Mouse (Mus musculus): ENCODE results near the gene Tmtc1. TPM values are rescaled to one million over a fixed set of nuclear protein-coding genes. Genes with fewer than 3 reads are reported as not detected.

Tmtc1 gene
- 1.3 and 2.9 TPM in 2 replicates for polyA plus RNA-seq (2015; fragmentation: Nextera tagmentation; extraction: Ambion mirVana)

DNA sequence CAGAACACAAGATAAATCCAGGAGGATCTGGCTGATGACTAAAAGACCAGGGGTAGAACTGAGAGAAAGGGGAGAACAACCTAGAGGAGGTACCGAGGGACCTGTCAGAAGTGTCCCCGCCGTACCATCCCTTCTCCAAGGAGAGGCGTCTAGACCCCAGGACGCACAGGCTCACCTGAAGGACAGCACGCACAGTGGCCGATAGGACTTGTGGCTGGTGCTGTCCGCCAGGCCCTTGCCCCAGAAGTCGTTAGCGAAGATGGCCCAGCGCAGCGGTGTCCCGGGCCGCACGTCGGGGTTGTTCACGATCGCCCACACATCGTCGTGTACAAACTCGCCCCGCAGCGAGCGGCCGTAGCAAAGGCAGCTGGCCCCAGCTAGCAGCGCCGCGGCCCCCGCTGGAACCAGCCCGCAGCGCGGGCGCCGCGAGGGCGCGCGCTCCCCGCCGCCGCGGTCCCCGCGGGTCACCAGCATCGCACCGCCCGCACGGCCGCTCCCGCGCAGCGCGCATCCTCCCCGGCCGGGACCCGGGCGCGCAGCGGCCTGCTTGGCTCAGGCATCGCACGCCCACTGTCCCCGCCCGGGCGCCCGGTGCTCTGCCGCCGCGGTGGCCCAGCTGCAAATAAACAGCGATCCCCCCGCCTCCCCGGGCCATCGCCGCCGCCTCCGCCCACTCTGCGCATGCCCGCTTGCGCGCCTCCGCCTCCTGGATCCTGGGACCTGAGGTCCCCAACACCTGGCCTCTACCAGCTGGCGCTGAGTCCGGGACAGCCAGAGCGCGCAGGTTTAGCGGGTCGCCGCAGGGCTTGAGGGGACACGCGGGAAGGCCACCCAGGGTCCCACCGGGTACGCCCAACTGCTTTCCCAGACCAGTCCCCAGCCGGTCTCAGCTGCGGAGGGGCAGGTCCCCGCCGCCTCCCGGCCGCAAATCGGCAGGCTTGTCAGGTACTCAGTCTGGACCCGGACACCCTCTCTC, at the start of gene Tmtc1:
Gene Tmtc1 (minus strand): TSS at position 664 of the 976 bp plus-strand sequence.
- under 1% methylated on average over 99 of the region's 99 CpGs for WGBS

DNA sequence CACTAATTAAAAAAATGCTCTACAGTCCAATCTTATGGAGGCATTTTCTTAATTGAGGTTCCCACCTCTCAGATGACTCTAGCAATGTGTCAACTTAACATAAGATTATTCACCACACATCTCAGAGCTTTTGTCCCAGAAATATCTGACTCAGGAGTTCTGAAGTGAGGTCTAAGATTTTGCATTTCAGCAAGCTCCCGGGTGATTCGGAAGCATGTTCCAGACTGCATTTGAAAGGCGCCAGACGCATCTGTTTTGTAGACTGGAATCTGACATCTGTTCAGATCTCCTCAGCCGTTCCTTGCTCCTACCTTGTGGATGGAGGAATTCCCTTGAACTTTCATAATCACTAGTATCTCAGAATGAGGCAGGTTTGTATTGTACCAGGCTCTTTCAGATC, 47.7 kb upstream of the Tmtc1 start:
- Histone ChIP-seq H3K9me3 (no peaks in the 10 kb centered on the region), H3K4me2 (replicated peaks) (no peak overlapping the region), H3K27ac (no peak overlapping the region), H3K4me1 (replicated peaks) (no peaks in the 10 kb centered on the region), H3K4me3 (replicated peaks) (no peak overlapping the region), H3K9ac (replicated peaks) (no peak overlapping the region), H3K27me3 (no peaks in the 10 kb centered on the region), H3K36me3 (no peaks in the 10 kb centered on the region)
- WGBS = 87% methylated on average over 5 of the region's 5 CpGs
- no peak for ATAC-seq

More for the DNA sequence above, at the start of gene Tmtc1:
- Histone ChIP-seq H3K27me3 (peaks cover 48% of the 10 kb centered on the region), H3K4me1 (replicated peaks) (peaks cover 34% of the 10 kb centered on the region), H3K4me2 (replicated peaks) (peak within 1 kb of the TSS; percentile 80), H3K4me3 (replicated peaks) (peak within 1 kb of the TSS; percentile 71), H3K36me3 (no peaks in the 10 kb centered on the region), H3K9ac (replicated peaks) (peak within 1 kb of the TSS; percentile 78), H3K27ac (peak within 1 kb of the TSS; percentile 71), H3K9me3 (no peaks in the 10 kb centered on the region)
- peak; percentile 90 for ATAC-seq

DNA sequence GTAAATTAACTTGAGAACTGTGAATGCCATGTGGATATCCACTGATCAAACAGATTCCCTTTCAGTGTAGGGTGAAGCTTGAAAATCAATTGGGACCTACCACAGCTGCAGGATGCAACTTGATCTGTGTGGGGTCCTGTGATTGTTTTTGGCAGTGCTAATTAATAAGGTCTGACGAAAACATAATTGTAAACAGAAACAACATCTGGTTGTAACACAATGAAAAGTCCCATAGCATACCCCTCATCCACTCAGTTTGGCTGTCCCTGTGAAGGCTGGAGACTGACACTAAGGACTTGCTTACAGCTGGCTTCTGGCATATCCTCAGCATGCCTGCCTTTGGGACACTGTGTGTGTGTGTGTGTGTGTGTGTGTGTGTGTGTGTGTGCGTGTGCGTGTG, 42.6 kb upstream of the Tmtc1 start:
- WGBS = 76% methylated on average over 3 of the region's 3 CpGs
- H3K4me2 ChIP-seq (replicated peaks) = no peak overlapping the region
- no peak overlapping the region for H3K9ac ChIP-seq (replicated peaks)
- H3K36me3 ChIP-seq = no peaks in the 10 kb centered on the region
- H3K4me3 ChIP-seq (replicated peaks) = no peak overlapping the region
- no peaks in the 10 kb centered on the region for H3K9me3 ChIP-seq
- H3K27me3 ChIP-seq = no peaks in the 10 kb centered on the region
- no peak for ATAC-seq
- no peak overlapping the region for H3K27ac ChIP-seq
- no peaks in the 10 kb centered on the region for H3K4me1 ChIP-seq (replicated peaks)

DNA sequence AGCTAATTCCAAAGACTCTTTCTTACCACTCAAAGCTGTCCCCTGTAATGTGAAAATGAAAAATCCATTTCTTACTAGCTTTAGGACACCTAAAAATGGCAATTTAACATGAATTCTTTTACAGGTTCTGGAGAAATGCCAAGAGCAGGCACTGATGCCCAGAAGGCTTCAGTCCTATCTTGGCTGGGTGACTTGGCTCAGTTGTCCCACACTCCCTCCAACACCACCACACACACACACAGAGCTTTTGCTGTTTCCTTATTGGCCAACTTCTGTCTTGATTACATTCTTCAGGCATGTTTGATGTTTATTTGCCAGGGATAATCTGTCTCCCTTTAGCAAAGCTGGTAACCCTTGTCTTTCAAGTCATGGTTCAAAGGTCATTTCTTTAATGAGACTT, 37.7 kb upstream of the Tmtc1 start:
- Histone ChIP-seq H3K4me2 (replicated peaks) (no peak overlapping the region), H3K36me3 (no peaks in the 10 kb centered on the region), H3K27ac (no peak overlapping the region), H3K9ac (replicated peaks) (no peak overlapping the region), H3K4me1 (replicated peaks) (peaks cover 6% of the 10 kb centered on the region; the same call in 1 of the 2 replicates), H3K4me3 (replicated peaks) (no peak overlapping the region), H3K9me3 (no peaks in the 10 kb centered on the region), H3K27me3 (no peaks in the 10 kb centered on the region)
- ATAC-seq = no peak

DNA sequence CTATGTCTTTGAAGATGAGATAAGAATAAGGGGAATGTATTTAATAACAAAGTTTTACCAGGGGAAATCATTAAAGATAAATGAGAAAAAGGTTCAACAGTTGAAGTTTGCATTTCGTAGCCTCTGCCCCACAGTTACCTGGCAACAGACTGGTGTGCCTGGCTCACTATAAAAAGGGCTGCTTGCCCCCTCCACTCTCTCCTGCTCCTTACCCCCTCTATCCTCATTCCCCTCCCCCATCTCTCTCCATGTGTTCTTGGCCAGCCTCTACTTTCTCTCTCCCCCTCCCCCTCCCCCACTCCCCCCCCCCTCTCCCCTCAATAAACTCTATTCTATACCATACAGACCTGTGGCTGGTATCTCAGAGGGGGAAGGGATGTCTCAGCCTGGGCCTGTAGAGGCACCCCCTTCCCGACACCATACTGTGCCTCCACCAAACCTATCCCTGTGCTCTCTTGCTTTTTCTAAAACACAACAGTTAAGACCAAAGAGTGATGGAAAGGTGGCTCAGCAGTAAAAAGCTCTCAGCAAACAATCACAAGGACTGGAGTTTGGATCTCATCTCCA, 35.6 kb upstream of the Tmtc1 start:
- Histone ChIP-seq H3K36me3 (no peaks in the 10 kb centered on the region), H3K27ac (no peak overlapping the region), H3K9me3 (no peaks in the 10 kb centered on the region), H3K27me3 (no peaks in the 10 kb centered on the region), H3K4me2 (replicated peaks) (no peak overlapping the region), H3K9ac (replicated peaks) (no peak overlapping the region), H3K4me3 (replicated peaks) (no peak overlapping the region), H3K4me1 (replicated peaks) (peaks cover 6% of the 10 kb centered on the region; the same call in 1 of the 2 replicates)
- ATAC-seq = peak; percentile 72
- 56% methylated on average over 2 of the region's 2 CpGs for WGBS

DNA sequence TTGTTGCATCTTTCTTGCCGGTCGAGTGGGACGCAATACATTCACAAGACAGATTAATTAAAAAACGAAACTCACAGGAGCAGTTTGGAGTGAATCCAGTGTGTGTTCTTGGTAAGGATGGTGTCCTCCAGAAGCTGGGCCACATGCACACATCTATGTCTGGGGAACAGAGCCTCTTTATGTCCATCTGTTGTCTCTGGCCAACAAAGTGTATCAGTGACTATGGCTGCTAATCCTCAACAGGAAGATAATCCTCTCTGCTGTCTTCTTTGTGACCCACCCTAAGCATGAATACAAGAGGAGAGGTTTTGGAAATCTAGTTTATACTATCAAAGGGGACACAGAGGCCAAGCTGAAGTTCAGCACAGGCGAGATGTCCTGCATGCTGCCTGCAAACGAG, 34.2 kb upstream of the Tmtc1 start:
- 35% methylated on average over 6 of the region's 6 CpGs for WGBS
- H3K4me2 ChIP-seq (replicated peaks) = no peak overlapping the region
- no peak overlapping the region for H3K27ac ChIP-seq
- H3K9me3 ChIP-seq = no peaks in the 10 kb centered on the region
- no peaks in the 10 kb centered on the region for H3K36me3 ChIP-seq
- no peak overlapping the region for H3K4me3 ChIP-seq (replicated peaks)
- peaks cover 6% of the 10 kb centered on the region; the same call in 1 of the 2 replicates for H3K4me1 ChIP-seq (replicated peaks)
- H3K27me3 ChIP-seq = no peaks in the 10 kb centered on the region
- H3K9ac ChIP-seq (replicated peaks) = no peak overlapping the region
- no peak for ATAC-seq

DNA sequence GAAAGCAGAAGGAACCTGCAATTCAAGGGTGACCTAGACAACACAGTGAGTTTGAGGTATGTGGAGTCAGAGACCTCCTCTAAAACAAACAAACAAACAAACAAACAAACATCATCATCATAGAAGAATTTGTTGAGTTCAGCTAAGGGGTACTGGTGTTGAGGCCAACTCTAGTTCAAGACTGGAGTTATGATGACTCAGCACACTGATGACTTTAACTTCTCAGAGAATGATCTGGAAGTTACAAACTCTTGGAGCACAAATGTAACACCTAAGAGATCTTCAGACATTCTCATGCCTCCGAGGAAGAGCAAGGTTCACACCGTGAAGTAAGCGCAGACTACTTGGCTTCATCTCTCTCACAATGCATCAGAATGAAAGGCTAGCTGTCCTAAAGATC, 28.1 kb upstream of the Tmtc1 start:
- Histone ChIP-seq H3K4me2 (replicated peaks) (no peak overlapping the region), H3K27ac (no peak overlapping the region), H3K36me3 (no peaks in the 10 kb centered on the region), H3K4me1 (replicated peaks) (no peaks in the 10 kb centered on the region), H3K9me3 (no peaks in the 10 kb centered on the region), H3K27me3 (no peaks in the 10 kb centered on the region), H3K9ac (replicated peaks) (no peak overlapping the region), H3K4me3 (replicated peaks) (no peak overlapping the region)
- ATAC-seq = no peak
- 94% methylated on average over 3 of the region's 3 CpGs for WGBS

DNA sequence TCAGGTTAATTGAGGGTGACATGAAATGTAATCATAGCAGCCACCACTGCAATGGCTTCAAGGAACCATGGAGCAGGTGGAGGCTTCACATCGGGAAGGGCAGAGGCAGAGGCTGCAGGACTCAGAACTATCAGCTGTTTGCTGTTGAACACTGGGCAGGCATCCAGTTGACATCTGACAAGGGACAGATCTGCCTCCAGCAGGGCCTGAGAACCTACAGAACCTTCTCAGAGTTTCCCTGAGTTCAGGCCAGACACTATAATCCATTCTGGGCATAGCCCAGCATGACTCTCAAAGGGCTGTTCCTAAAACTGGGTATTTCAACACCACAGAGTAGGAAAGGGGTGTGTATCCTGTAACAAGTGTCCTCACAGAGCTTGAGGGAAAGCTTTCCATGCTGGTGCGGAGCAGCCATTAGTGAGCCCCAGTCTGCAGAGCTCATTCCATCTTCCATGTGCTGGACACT, 23.8 kb upstream of the Tmtc1 start:
- WGBS = 74% methylated on average over 2 of the region's 2 CpGs
- Histone ChIP-seq H3K9me3 (no peaks in the 10 kb centered on the region), H3K4me3 (replicated peaks) (no peak overlapping the region), H3K36me3 (no peaks in the 10 kb centered on the region), H3K27ac (no peak overlapping the region), H3K27me3 (no peaks in the 10 kb centered on the region), H3K9ac (replicated peaks) (no peak overlapping the region), H3K4me2 (replicated peaks) (no peak overlapping the region), H3K4me1 (replicated peaks) (no peaks in the 10 kb centered on the region)
- no peak for ATAC-seq

DNA sequence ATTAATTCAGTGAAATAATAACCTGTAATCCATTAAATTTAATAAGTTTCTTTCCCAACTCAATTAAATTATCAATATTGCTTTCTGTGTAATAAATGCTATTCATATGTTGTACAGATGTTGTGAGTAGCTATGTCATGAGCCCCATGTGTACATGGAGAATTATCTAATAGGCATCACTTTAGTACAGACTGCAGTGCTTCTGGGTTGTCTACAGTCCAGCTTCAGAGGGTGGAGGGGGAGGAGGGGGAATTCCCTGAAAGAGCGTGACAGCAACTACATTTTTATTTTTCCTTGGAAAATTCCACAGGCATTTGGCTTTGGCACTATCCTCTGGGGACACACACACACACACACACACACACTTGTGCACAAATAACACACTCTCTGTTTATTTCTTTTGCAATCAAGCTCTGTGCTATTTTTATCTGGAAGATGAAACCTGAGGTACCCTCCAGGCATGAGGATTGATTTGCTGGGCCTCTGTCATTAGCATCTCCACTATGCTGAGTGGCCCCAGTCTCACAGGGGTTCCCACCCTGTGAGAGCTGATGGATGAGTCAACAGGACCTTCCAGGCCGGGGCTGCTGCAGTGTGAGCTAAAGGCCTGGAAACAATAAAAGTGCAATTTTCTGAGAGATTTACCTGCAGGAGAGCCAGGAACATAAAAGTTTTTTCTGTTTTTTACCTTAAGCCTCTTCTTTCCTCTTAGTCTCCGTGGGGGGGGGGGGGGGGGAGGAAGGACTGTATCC, 23.2 kb upstream of the Tmtc1 start:
- H3K4me1 ChIP-seq (replicated peaks) = no peaks in the 10 kb centered on the region
- no peak overlapping the region for H3K27ac ChIP-seq
- H3K9me3 ChIP-seq = no peaks in the 10 kb centered on the region
- no peak overlapping the region for H3K4me3 ChIP-seq (replicated peaks)
- H3K36me3 ChIP-seq = no peaks in the 10 kb centered on the region
- no peak overlapping the region for H3K4me2 ChIP-seq (replicated peaks)
- WGBS = 57% methylated on average over 3 of the region's 3 CpGs
- H3K27me3 ChIP-seq = no peaks in the 10 kb centered on the region
- no peak overlapping the region for H3K9ac ChIP-seq (replicated peaks)
- ATAC-seq = peak; percentile 71; the same call in 1 of the 2 replicates

DNA sequence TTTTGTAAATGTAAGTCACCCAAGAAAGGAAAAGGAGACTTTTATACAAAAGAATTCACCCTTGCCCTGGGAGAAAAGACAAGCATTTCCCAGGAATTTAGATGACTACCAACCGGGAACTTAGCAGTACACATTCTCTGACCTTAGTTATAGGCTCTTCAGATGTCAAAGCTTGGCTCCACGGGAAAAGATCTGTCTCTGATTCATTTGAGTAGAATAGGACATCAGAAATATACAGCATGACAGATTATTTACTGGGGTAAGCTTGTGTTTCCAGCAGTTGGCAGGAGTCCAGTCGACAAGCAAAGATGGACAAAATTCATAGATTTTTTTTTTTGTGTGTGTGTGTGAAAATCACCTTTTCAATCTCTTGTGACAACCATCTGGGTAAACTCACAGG, 15.4 kb upstream of the Tmtc1 start:
- no peak for ATAC-seq
- Histone ChIP-seq H3K9me3 (peaks cover 10% of the 10 kb centered on the region; the same call in 1 of the 2 replicates), H3K4me3 (replicated peaks) (no peak overlapping the region), H3K27me3 (no peaks in the 10 kb centered on the region), H3K4me1 (replicated peaks) (no peaks in the 10 kb centered on the region), H3K27ac (no peak overlapping the region), H3K36me3 (no peaks in the 10 kb centered on the region), H3K4me2 (replicated peaks) (no peak overlapping the region), H3K9ac (replicated peaks) (no peak overlapping the region)
- WGBS = 72% methylated on average over 3 of the region's 3 CpGs

DNA sequence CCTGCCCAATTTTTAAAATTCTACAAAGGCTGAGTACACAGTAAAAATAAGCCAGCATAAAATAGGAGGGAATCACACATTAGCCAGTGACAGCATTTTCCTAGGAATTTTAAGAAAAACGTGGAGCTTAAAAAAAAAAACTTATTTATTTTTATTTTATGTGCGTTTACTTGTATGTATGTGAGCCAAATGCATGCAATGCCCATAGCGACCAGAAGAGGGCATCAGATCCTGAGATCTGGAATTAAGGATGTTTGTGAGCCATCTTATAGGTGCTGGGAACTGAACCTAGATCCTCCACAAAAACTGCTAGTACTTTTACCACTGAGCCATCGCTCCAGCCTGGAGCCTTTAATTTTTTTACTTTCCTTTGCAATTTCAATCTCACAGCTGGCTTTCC, 11.3 kb upstream of the Tmtc1 start:
- ATAC-seq = no peak
- 72% methylated on average over 4 of the region's 4 CpGs for WGBS

DNA sequence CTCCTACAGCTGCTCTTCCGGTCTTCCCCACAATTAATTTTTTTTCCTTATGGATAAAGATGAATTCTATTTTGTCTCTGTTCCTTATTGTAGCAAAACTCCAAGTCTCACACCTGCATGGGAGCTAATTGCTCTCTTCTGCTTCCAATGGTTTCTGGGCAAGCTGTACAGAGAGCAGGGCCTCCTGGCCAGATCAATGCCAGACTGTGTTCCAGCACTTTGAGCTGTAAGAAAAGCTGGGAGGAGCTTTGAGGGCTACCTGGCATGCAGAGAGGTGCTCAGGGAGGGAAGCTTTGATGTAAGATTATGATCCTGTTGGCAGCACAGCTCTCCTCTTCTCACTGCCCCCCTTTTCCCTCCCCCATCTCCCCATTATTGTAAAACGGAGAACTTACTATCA, 10.6 kb upstream of the Tmtc1 start:
- Histone ChIP-seq H3K9ac (replicated peaks) (no peak overlapping the region), H3K27ac (no peak overlapping the region), H3K4me3 (replicated peaks) (no peak overlapping the region), H3K9me3 (peaks cover 10% of the 10 kb centered on the region; the same call in 1 of the 2 replicates), H3K27me3 (no peaks in the 10 kb centered on the region), H3K4me1 (replicated peaks) (no peaks in the 10 kb centered on the region), H3K36me3 (no peaks in the 10 kb centered on the region), H3K4me2 (replicated peaks) (no peak overlapping the region)
- no peak for ATAC-seq
- 77% methylated on average over 2 of the region's 2 CpGs for WGBS

More for the DNA sequence above, 11.3 kb upstream of the Tmtc1 start:
- Histone ChIP-seq H3K36me3 (no peaks in the 10 kb centered on the region), H3K9me3 (peaks cover 10% of the 10 kb centered on the region; the same call in 1 of the 2 replicates), H3K27me3 (no peaks in the 10 kb centered on the region), H3K4me3 (replicated peaks) (no peak overlapping the region), H3K4me2 (replicated peaks) (no peak overlapping the region), H3K9ac (replicated peaks) (no peak overlapping the region), H3K4me1 (replicated peaks) (no peaks in the 10 kb centered on the region), H3K27ac (no peak overlapping the region)
